ENCODE assay signal across 9 mouse cellular contexts in the genomic region with DNA sequence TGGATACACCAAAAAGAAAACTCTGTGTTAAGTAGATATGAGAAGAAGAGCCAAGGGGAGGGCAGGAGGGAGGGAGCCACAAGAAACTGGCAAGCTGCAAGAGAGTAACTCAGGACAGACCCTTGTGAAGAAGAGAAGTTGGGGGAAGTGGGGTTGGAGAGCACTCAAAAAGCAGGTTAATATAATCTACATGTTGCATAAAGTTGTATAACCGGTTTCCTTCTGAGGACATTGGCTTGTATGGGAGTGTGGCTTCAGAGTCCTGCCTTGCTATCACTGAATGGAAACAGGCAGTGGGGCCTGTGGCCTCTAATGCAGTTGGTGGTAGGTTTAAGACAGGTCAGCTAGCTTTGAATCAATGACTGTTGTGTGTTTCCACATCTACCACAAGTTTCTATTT. TPM values are rescaled to one million over a fixed set of nuclear protein-coding genes. Genes with fewer than 3 reads are reported as not detected.
"Had no signal": no experiment of that assay in that cellular context is flagged by ENCODE, and none has a peak within 500 bp of the region (broad histone marks: within the 10 kb centered on the region; RNA-seq: fewer than 3 reads in every experiment).

No protein-coding gene starts in this region.

RNA-seq across cellular contexts. Expression of a gene that starts 1.5 kb away (rescaled TPM):
- total RNA-seq: layer of hippocampus, postnatal 25 days had no signal
- polyA plus RNA-seq: kidney, embryonic 14.5 days; limb, embryonic 10.5 days; limb, embryonic 13.5 days; midbrain, embryonic 10.5 days; midbrain, embryonic 13.5 days; midbrain, embryonic 16.5 days; myocyte; neural tube, embryonic 13.5 days had no signal
